Mouse (Mus musculus): Measurements from ENCODE around the gene Cep72. TPM values are rescaled to one million over a fixed set of nuclear protein-coding genes. Genes with fewer than 3 reads are reported as not detected.

Gene Cep72
- polyA plus RNA-seq (2012; rRNA removed) = 1.7 and 1.9 TPM in 2 replicates

- Histone ChIP-seq H3K4me1 (ENCODE audit: control insufficient read depth, insufficient read depth, low read length) (no peaks in the 10 kb centered on the region), H3K4me3 (ENCODE audit: insufficient read depth, low read length) (peak within 1 kb of the TSS; percentile 75), H3K27ac (ENCODE audit: insufficient read depth, low read length) (no peak within 1 kb of the TSS)
- TF ChIP-seq POLR2A (IDR thresholded peaks at IDR 0.05; ENCODE audit: extremely low read depth, insufficient read depth, low read length) (no peak), CTCF (IDR thresholded peaks at IDR 0.05; ENCODE audit: extremely low read depth, insufficient read depth, low read length) (no peak)
These were observed at the start of gene Cep72 for GRCm38 (mm10) chr13:74061613-74062377. Cep72 (minus strand) TSS chr13:74062299.

GRCm38 (mm10) chr13:74107410-74107809 is 45.3 kb upstream of the Cep72 start:
- TF ChIP-seq CTCF (IDR thresholded peaks at IDR 0.05; ENCODE audit: extremely low read depth, insufficient read depth, low read length) (no peak), POLR2A (IDR thresholded peaks at IDR 0.05; ENCODE audit: extremely low read depth, insufficient read depth, low read length) (no peak)
- Histone ChIP-seq H3K4me3 (ENCODE audit: insufficient read depth, low read length) (no peak overlapping the region), H3K27ac (ENCODE audit: insufficient read depth, low read length) (no peak overlapping the region), H3K4me1 (ENCODE audit: control insufficient read depth, insufficient read depth, low read length) (no peaks in the 10 kb centered on the region)

- no peak overlapping the region for H3K27ac ChIP-seq (ENCODE audit: insufficient read depth, low read length)
- TF ChIP-seq CTCF (IDR thresholded peaks at IDR 0.05; ENCODE audit: extremely low read depth, insufficient read depth, low read length) (no peak), POLR2A (IDR thresholded peaks at IDR 0.05; ENCODE audit: extremely low read depth, insufficient read depth, low read length) (no peak)
- H3K4me3 ChIP-seq (ENCODE audit: insufficient read depth, low read length) = no peak overlapping the region
- no peaks in the 10 kb centered on the region for H3K4me1 ChIP-seq (ENCODE audit: control insufficient read depth, insufficient read depth, low read length)
These were observed 42.3 kb upstream of the Cep72 start for GRCm38 (mm10) chr13:74104417-74104816.

- H3K27ac ChIP-seq (ENCODE audit: insufficient read depth, low read length) = no peak overlapping the region
- TF ChIP-seq POLR2A (IDR thresholded peaks at IDR 0.05; ENCODE audit: extremely low read depth, insufficient read depth, low read length) (no peak), CTCF (IDR thresholded peaks at IDR 0.05; ENCODE audit: extremely low read depth, insufficient read depth, low read length) (no peak)
- H3K4me3 ChIP-seq (ENCODE audit: insufficient read depth, low read length) = no peak overlapping the region
- no peaks in the 10 kb centered on the region for H3K4me1 ChIP-seq (ENCODE audit: control insufficient read depth, insufficient read depth, low read length)
These were observed 40.9 kb upstream of the Cep72 start for GRCm38 (mm10) chr13:74102831-74103582.

- TF ChIP-seq POLR2A (IDR thresholded peaks at IDR 0.05; ENCODE audit: extremely low read depth, insufficient read depth, low read length) (no peak), CTCF (IDR thresholded peaks at IDR 0.05; ENCODE audit: extremely low read depth, insufficient read depth, low read length) (no peak)
- no peak overlapping the region for H3K4me3 ChIP-seq (ENCODE audit: insufficient read depth, low read length)
- no peak overlapping the region for H3K27ac ChIP-seq (ENCODE audit: insufficient read depth, low read length)
- no peaks in the 10 kb centered on the region for H3K4me1 ChIP-seq (ENCODE audit: control insufficient read depth, insufficient read depth, low read length)
These were observed 40.2 kb upstream of the Cep72 start for GRCm38 (mm10) chr13:74102108-74102830.

- no peak overlapping the region for H3K4me3 ChIP-seq (ENCODE audit: insufficient read depth, low read length)
- H3K27ac ChIP-seq (ENCODE audit: insufficient read depth, low read length) = no peak overlapping the region
- no peaks in the 10 kb centered on the region for H3K4me1 ChIP-seq (ENCODE audit: control insufficient read depth, insufficient read depth, low read length)
- TF ChIP-seq POLR2A (IDR thresholded peaks at IDR 0.05; ENCODE audit: extremely low read depth, insufficient read depth, low read length) = no peak
- TF ChIP-seq CTCF (IDR thresholded peaks at IDR 0.05; ENCODE audit: extremely low read depth, insufficient read depth, low read length) = no peak
These were observed 36.8 kb upstream of the Cep72 start for GRCm38 (mm10) chr13:74098913-74099312.

- H3K27ac ChIP-seq (ENCODE audit: insufficient read depth, low read length) = no peak overlapping the region
- no peak overlapping the region for H3K4me3 ChIP-seq (ENCODE audit: insufficient read depth, low read length)
- peak; percentile 81 for TF ChIP-seq CTCF (IDR thresholded peaks at IDR 0.05; ENCODE audit: extremely low read depth, insufficient read depth, low read length)
- no peak for TF ChIP-seq POLR2A (IDR thresholded peaks at IDR 0.05; ENCODE audit: extremely low read depth, insufficient read depth, low read length)
- no peaks in the 10 kb centered on the region for H3K4me1 ChIP-seq (ENCODE audit: control insufficient read depth, insufficient read depth, low read length)
These were observed 34.7 kb upstream of the Cep72 start for GRCm38 (mm10) chr13:74096715-74097363.

GRCm38 (mm10) chr13:74095936-74096335 is 33.8 kb upstream of the Cep72 start:
- TF ChIP-seq POLR2A (IDR thresholded peaks at IDR 0.05; ENCODE audit: extremely low read depth, insufficient read depth, low read length) = no peak
- no peak for TF ChIP-seq CTCF (IDR thresholded peaks at IDR 0.05; ENCODE audit: extremely low read depth, insufficient read depth, low read length)
- H3K4me1 ChIP-seq (ENCODE audit: control insufficient read depth, insufficient read depth, low read length) = no peaks in the 10 kb centered on the region
- H3K4me3 ChIP-seq (ENCODE audit: insufficient read depth, low read length) = no peak overlapping the region
- no peak overlapping the region for H3K27ac ChIP-seq (ENCODE audit: insufficient read depth, low read length)

GRCm38 (mm10) chr13:74090265-74090664 is 28.2 kb upstream of the Cep72 start:
- H3K4me1 ChIP-seq (ENCODE audit: control insufficient read depth, insufficient read depth, low read length) = no peaks in the 10 kb centered on the region
- H3K27ac ChIP-seq (ENCODE audit: insufficient read depth, low read length) = no peak overlapping the region
- no peak overlapping the region for H3K4me3 ChIP-seq (ENCODE audit: insufficient read depth, low read length)
- TF ChIP-seq CTCF (IDR thresholded peaks at IDR 0.05; ENCODE audit: extremely low read depth, insufficient read depth, low read length) (no peak), POLR2A (IDR thresholded peaks at IDR 0.05; ENCODE audit: extremely low read depth, insufficient read depth, low read length) (no peak)

Measured in cortical plate, adult 2 months (tissue).